Mouse (Mus musculus): ENCODE measurements around the gene Aoc2. TPM values are rescaled to one million over a fixed set of nuclear protein-coding genes. Genes with fewer than 3 reads are reported as not detected.
"Not testable (repeated sequence)": the region's sequence is repeated elsewhere in the genome, so short reads cannot be mapped to it uniquely, and the experiment has no call there.

Gene Aoc2
- polyA plus RNA-seq, 1 experiment, result 2.8 TPM

GRCm38 (mm10) chr11:101360651-101361113 is 35.8 kb downstream of the Aoc2 start:
- no peak for TF ChIP-seq GATA1 (IDR thresholded peaks at IDR 0.05; ENCODE audit: low read length)
- TF ChIP-seq TAL1 (IDR thresholded peaks at IDR 0.05; ENCODE audit: low read length), result no peak
- H3K4me3 ChIP-seq (replicated peaks), result no peak overlapping the region
- no peaks in the 10 kb centered on the region for H3K36me3 ChIP-seq (ENCODE audit: control insufficient read depth)
- peaks cover 14% of the 10 kb centered on the region for H3K4me1 ChIP-seq (ENCODE audit: control insufficient read depth)
- no peaks in the 10 kb centered on the region for H3K9me3 ChIP-seq (ENCODE audit: control insufficient read depth, low read length)
- no peaks in the 10 kb centered on the region; the same call in 1 of the 2 replicates for H3K27me3 ChIP-seq (ENCODE audit: control insufficient read depth)

- no peak for TF ChIP-seq GATA1 (IDR thresholded peaks at IDR 0.05; ENCODE audit: low read length)
- TF ChIP-seq TAL1 (IDR thresholded peaks at IDR 0.05; ENCODE audit: low read length), result no peak
- Histone ChIP-seq H3K27me3 (ENCODE audit: control insufficient read depth) (no peaks in the 10 kb centered on the region), H3K9me3 (ENCODE audit: control insufficient read depth, low read length) (no peaks in the 10 kb centered on the region), H3K4me1 (ENCODE audit: control insufficient read depth) (peaks cover 10% of the 10 kb centered on the region), H3K4me3 (replicated peaks) (no peak overlapping the region), H3K36me3 (ENCODE audit: control insufficient read depth) (no peaks in the 10 kb centered on the region)
These were observed 39.7 kb downstream of the Aoc2 start for GRCm38 (mm10) chr11:101364531-101364931.

DNA sequence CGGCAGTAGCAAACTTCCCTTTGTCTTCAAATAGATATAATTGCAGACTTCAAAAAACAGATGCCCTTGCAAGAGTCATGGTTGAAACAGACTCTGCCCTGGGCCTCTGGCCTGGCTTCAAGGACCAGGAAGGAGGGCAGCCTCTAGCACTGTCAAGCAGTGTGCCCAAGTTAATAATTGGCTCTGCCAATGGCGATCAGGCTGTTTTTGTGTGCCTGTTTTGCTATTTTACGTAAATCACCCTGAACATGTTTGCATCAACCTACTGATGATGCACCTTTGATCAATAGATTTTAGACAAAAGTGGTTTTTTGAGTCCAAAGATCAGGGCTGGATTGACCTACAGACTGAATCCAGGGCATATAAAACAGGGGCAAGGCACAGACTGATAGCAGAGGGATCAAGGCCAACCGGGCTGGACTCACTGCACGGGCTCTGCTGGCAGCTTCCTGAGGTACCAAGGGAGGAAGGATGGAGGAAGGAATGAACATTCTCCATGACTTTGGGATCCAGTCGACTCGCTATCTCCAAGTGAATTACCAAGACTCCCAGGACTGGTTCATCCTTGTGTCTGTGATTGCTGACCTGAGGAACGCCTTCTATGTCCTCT is 42.6 kb downstream of the Aoc2 start, which contains the start of gene G6pc:
TSS of gene G6pc (plus strand) at position 236 of the 610 bp plus-strand sequence.
- TF ChIP-seq GATA1 (IDR thresholded peaks at IDR 0.05; ENCODE audit: low read length) (no peak), TAL1 (IDR thresholded peaks at IDR 0.05; ENCODE audit: low read length) (no peak)
- Histone ChIP-seq H3K4me3 (replicated peaks) (no peak within 1 kb of the TSS), H3K4me1 (ENCODE audit: control insufficient read depth) (peaks cover 10% of the 10 kb centered on the region)

GRCm38 (mm10) chr11:101370141-101370540 is 45.3 kb downstream of the Aoc2 start:
- Histone ChIP-seq H3K4me3 (replicated peaks) (no peak overlapping the region), H3K9me3 (ENCODE audit: control insufficient read depth, low read length) (no peaks in the 10 kb centered on the region), H3K36me3 (ENCODE audit: control insufficient read depth) (no peaks in the 10 kb centered on the region), H3K4me1 (ENCODE audit: control insufficient read depth) (no peaks in the 10 kb centered on the region), H3K27me3 (ENCODE audit: control insufficient read depth) (peaks cover 2% of the 10 kb centered on the region; the same call in 1 of the 2 replicates)
- no peak for TF ChIP-seq GATA1 (IDR thresholded peaks at IDR 0.05; ENCODE audit: low read length)
- TF ChIP-seq TAL1 (IDR thresholded peaks at IDR 0.05; ENCODE audit: low read length), result no peak

More for the DNA sequence above, 42.6 kb downstream of the Aoc2 start, which contains the start of gene G6pc:
- H3K27me3 ChIP-seq (ENCODE audit: control insufficient read depth), result no peaks in the 10 kb centered on the region
- H3K36me3 ChIP-seq (ENCODE audit: control insufficient read depth), result no peaks in the 10 kb centered on the region
- H3K9me3 ChIP-seq (ENCODE audit: control insufficient read depth, low read length), result no peaks in the 10 kb centered on the region

DNA sequence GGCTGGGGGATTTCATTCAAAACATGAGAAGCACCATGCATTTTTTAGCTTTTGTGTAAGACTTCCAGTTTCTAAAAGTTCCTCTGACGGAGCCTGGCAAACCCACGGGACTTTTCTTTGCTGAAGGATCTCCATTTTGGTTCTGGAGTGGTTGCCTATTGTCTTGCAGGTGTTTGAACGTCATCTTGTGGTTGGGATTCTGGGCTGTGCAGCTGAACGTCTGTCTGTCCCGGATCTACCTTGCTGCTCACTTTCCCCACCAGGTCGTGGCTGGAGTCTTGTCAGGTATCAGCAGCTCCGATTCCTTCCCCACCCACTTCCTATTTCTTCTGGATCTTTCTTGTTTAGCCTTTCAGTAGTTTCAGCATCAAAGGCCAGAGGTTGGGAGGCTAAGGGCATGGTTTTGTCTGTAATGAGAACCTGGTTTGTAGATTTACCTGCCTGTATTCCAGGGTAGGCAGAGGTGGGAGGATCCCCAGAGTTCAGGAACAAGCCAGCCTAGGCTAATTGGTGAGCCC is 49.6 kb downstream of the Aoc2 start:
- H3K36me3 ChIP-seq (ENCODE audit: control insufficient read depth), result no peaks in the 10 kb centered on the region
- no peak for TF ChIP-seq GATA1 (IDR thresholded peaks at IDR 0.05; ENCODE audit: low read length)
- TF ChIP-seq TAL1 (IDR thresholded peaks at IDR 0.05; ENCODE audit: low read length), result no peak
- H3K4me1 ChIP-seq (ENCODE audit: control insufficient read depth), result no peaks in the 10 kb centered on the region
- no peaks in the 10 kb centered on the region for H3K9me3 ChIP-seq (ENCODE audit: control insufficient read depth, low read length)
- H3K4me3 ChIP-seq (replicated peaks), result no peak overlapping the region
- peaks cover 8% of the 10 kb centered on the region for H3K27me3 ChIP-seq (ENCODE audit: control insufficient read depth)

DNA sequence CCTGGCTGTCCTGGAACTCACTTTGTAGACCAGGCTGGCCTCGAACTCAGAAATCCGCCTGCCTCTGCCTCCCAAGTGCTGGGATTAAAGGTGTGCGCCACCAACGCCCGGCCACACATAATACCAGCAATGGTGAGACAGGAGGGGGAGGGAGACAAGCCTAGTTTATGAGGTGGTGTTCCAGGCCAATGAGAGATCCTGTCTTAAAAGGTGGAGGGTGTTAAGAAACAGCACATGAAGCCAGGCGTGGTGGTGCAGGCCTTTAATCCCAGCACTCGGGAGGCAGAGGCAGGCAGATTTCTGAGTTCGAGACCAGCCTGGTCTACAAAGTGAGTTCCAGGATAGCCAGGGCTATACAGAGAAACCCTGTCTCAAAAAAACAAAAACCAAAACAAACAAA is 53.3 kb downstream of the Aoc2 start:
- not testable (repeated sequence) for H3K36me3 ChIP-seq (ENCODE audit: control insufficient read depth); H3K9me3 ChIP-seq (ENCODE audit: control insufficient read depth, low read length); H3K4me3 ChIP-seq (replicated peaks); H3K4me1 ChIP-seq (ENCODE audit: control insufficient read depth); H3K27me3 ChIP-seq (ENCODE audit: control insufficient read depth)

GRCm38 (mm10) chr11:101378926-101379325 is 54.1 kb downstream of the Aoc2 start:
- TF ChIP-seq GATA1 (IDR thresholded peaks at IDR 0.05; ENCODE audit: low read length) (no peak), TAL1 (IDR thresholded peaks at IDR 0.05; ENCODE audit: low read length) (no peak)
- Histone ChIP-seq H3K4me3 (replicated peaks) (no peak overlapping the region), H3K9me3 (ENCODE audit: control insufficient read depth, low read length) (no peaks in the 10 kb centered on the region), H3K4me1 (ENCODE audit: control insufficient read depth) (peaks cover 2% of the 10 kb centered on the region), H3K36me3 (ENCODE audit: control insufficient read depth) (no peaks in the 10 kb centered on the region), H3K27me3 (ENCODE audit: control insufficient read depth) (peaks cover 8% of the 10 kb centered on the region)

Other genes with a start within 250 kb of the Aoc2 start
- gene Hsd17b1, start 246.7 kb upstream of the Aoc2 start, polyA plus RNA-seq (2012), result 0.04 and 0.06 TPM in 2 replicates
- 0.65 and 0.87 TPM in 2 replicates for gene Coasy, start 242.5 kb upstream of the Aoc2 start, polyA plus RNA-seq (2012)
- 1.4 and 1.7 TPM in 2 replicates for gene Mlx, start 237.8 kb upstream of the Aoc2 start, polyA plus RNA-seq (2012)
- 3.9 and 5.2 TPM in 2 replicates for gene Psmc3ip, start 229.6 kb upstream of the Aoc2 start, polyA plus RNA-seq (2012)
- 1.6 and 1.7 TPM in 2 replicates for gene Retreg3, start 205.2 kb upstream of the Aoc2 start, polyA plus RNA-seq (2012)
- gene Tubg1, start 205.1 kb upstream of the Aoc2 start, polyA plus RNA-seq (2012), result 22.0 and 23.7 TPM in 2 replicates
- not detected in 2 replicates for gene Tubg2, start 169.2 kb upstream of the Aoc2 start, polyA plus RNA-seq (2012)
- 0.01 TPM in 1 of 2 replicates, not detected in the other for gene Cntnap1, start 154.5 kb upstream of the Aoc2 start, polyA plus RNA-seq (2012)
- 0.15 and 0.21 TPM in 2 replicates for gene Plekhh3, start 153.7 kb upstream of the Aoc2 start, polyA plus RNA-seq (2012)
- gene Ccr10, start 149.6 kb upstream of the Aoc2 start, polyA plus RNA-seq (2012), result 0.02 TPM in 1 of 2 replicates, not detected in the other
- 0.71 and 0.74 TPM in 2 replicates for gene Ezh1, start 98.6 kb upstream of the Aoc2 start, polyA plus RNA-seq (2012)
- 0.07 and 0.09 TPM in 2 replicates for gene Ramp2, start 79.0 kb upstream of the Aoc2 start, polyA plus RNA-seq (2012)
- 16.1 and 19.2 TPM in 2 replicates for gene Vps25, start 71.4 kb upstream of the Aoc2 start, polyA plus RNA-seq (2012)
- 14.8 and 19.5 TPM in 2 replicates for gene Wnk4, start 64.5 kb upstream of the Aoc2 start, polyA plus RNA-seq (2012)
- gene Cntd1, start 46.1 kb upstream of the Aoc2 start, polyA plus RNA-seq (2012), result 0.02 TPM in 1 of 2 replicates, not detected in the other
- gene Coa3, start 45.9 kb upstream of the Aoc2 start, polyA plus RNA-seq (2012), result 2.2 and 4.5 TPM in 2 replicates
- 17.9 and 19.6 TPM in 2 replicates for gene Becn1, start 22.8 kb upstream of the Aoc2 start, polyA plus RNA-seq (2012)
- 22.5 and 26.2 TPM in 2 replicates for gene Psme3, start 8.8 kb upstream of the Aoc2 start, polyA plus RNA-seq (2012)
- 0.02 and 0.06 TPM in 2 replicates for gene Aoc3, start 5.5 kb downstream of the Aoc2 start, polyA plus RNA-seq (2012)
- gene G6pc, start 42.5 kb downstream of the Aoc2 start, polyA plus RNA-seq (2012), result not detected in 2 replicates
- 2.9 and 3.7 TPM in 2 replicates for gene Aarsd1, start 92.6 kb downstream of the Aoc2 start, polyA plus RNA-seq (2012)
- gene Gm27029, start 99.7 kb downstream of the Aoc2 start, polyA plus RNA-seq (2012), result 3.6 and 3.7 TPM in 2 replicates
- gene Rundc1, start 100.0 kb downstream of the Aoc2 start, polyA plus RNA-seq (2012), result 0.20 and 0.24 TPM in 2 replicates
- gene Ptges3l, start 100.3 kb downstream of the Aoc2 start, polyA plus RNA-seq (2012), result not detected in 2 replicates
- 28.9 and 48.8 TPM in 2 replicates for gene Rpl27, start 117.2 kb downstream of the Aoc2 start, polyA plus RNA-seq (2012)
- gene Ifi35, start 123.3 kb downstream of the Aoc2 start, polyA plus RNA-seq (2012), result 1.6 and 2.1 TPM in 2 replicates
- gene Rnd2, start 139.9 kb downstream of the Aoc2 start, polyA plus RNA-seq (2012), result 0.09 and 0.16 TPM in 2 replicates
- 0.69 and 0.80 TPM in 2 replicates for gene Vat1, start 141.2 kb downstream of the Aoc2 start, polyA plus RNA-seq (2012)
- 0.40 and 0.44 TPM in 2 replicates for gene Brca1, start 226.9 kb downstream of the Aoc2 start, polyA plus RNA-seq (2012)
- 2.0 and 5.3 TPM in 2 replicates for gene Nbr1, start 227.1 kb downstream of the Aoc2 start, polyA plus RNA-seq (2012)